Mouse (Mus musculus): Measurements from ENCODE around the gene Lamb3. TPM values are rescaled to one million over a fixed set of nuclear protein-coding genes. Genes with fewer than 3 reads are reported as not detected.

Gene Lamb3
- polyA plus RNA-seq, 1 experiment from 2014 or later: 0.17 TPM

GRCm38 (mm10) chr1:193256621-193257098, 49.2 kb downstream of the Lamb3 start:
- in situ Hi-C loops (cut with MboI; ENCODE audit: low pct_unique_long_range_greater_than_20kb): loop anchor here (5.0 kb wide), 1 partner anchor 121 kb away; no protein-coding TSS in a partner anchor
- TF ChIP-seq CTCF (IDR thresholded peaks at IDR 0.05): no peak
- POLR2A ChIA-PET: no interaction called here
- H3K27me3 ChIP-seq: no peaks in the 10 kb centered on the region
- ATAC-seq (no peak), DNase-seq (ENCODE audit: low read depth, low spot score) (no peak)
- CTCF ChIA-PET: interaction anchor here (1.1 kb wide), 1 partner anchor 73 kb away, joined by 3 read pairs; no protein-coding TSS in a partner anchor

- no peak for ATAC-seq
- CTCF ChIA-PET: interaction anchor here (0.7 to 1.0 kb wide), 2 partner anchors 65 to 123 kb away, joined by 3 to 4 read pairs; no protein-coding TSS in a partner anchor
- in situ Hi-C loops (cut with MboI; ENCODE audit: low pct_unique_long_range_greater_than_20kb): loop anchor here (5.0 kb wide), 1 partner anchor 118 kb away; no protein-coding TSS in a partner anchor
- no peak for TF ChIP-seq CTCF (IDR thresholded peaks at IDR 0.05)
- H3K27me3 ChIP-seq: no peaks in the 10 kb centered on the region
- no peak for DNase-seq (ENCODE audit: low read depth, low spot score)
- POLR2A ChIA-PET: interaction anchor here (1.2 kb wide), 1 partner anchor 116 kb away, joined by 3 read pairs; no protein-coding TSS in a partner anchor
Measured at GRCm38 (mm10) chr1:193259559-193259958, 52.1 kb downstream of the Lamb3 start.

GRCm38 (mm10) chr1:193261897-193262548, 54.5 kb downstream of the Lamb3 start:
- peaks cover 3% of the 10 kb centered on the region for H3K27me3 ChIP-seq
- in situ Hi-C loops (cut with MboI; ENCODE audit: low pct_unique_long_range_greater_than_20kb): no loop called here
- ChIA-PET CTCF (no interaction called here), POLR2A (no interaction called here)
- TF ChIP-seq CTCF (IDR thresholded peaks at IDR 0.05): no peak
- DNase-seq (ENCODE audit: low read depth, low spot score): no peak
- ATAC-seq: no peak

GRCm38 (mm10) chr1:193263026-193263907, 55.8 kb downstream of the Lamb3 start:
- no peak for TF ChIP-seq CTCF (IDR thresholded peaks at IDR 0.05)
- DNase-seq (ENCODE audit: low read depth, low spot score) (no peak), ATAC-seq (no peak)
- H3K27me3 ChIP-seq: peaks cover 3% of the 10 kb centered on the region
- CTCF ChIA-PET: no interaction called here
- in situ Hi-C loops (cut with MboI; ENCODE audit: low pct_unique_long_range_greater_than_20kb): no loop called here
- POLR2A ChIA-PET: no interaction called here

GRCm38 (mm10) chr1:193263955-193264598, 56.6 kb downstream of the Lamb3 start, which contains the start of gene Hsd11b1:
Gene Hsd11b1, minus strand, starts transcription at chr1:193264075.
- in situ Hi-C loops (cut with MboI; ENCODE audit: low pct_unique_long_range_greater_than_20kb): no loop called here
- DNase-seq (ENCODE audit: low read depth, low spot score): no peak
- ChIA-PET POLR2A (no interaction called here), CTCF (no interaction called here)
- no peak for ATAC-seq
- no peak for TF ChIP-seq CTCF (IDR thresholded peaks at IDR 0.05)
- H3K27me3 ChIP-seq: peaks cover 3% of the 10 kb centered on the region

GRCm38 (mm10) chr1:193265734-193266133, 58.2 kb downstream of the Lamb3 start:
- in situ Hi-C loops (cut with MboI; ENCODE audit: low pct_unique_long_range_greater_than_20kb): no loop called here

GRCm38 (mm10) chr1:193270965-193271763, 63.7 kb downstream of the Lamb3 start:
- no peak for ATAC-seq
- in situ Hi-C loops (cut with MboI; ENCODE audit: low pct_unique_long_range_greater_than_20kb): no loop called here
- peaks cover 8% of the 10 kb centered on the region for H3K27me3 ChIP-seq
- POLR2A ChIA-PET: interaction anchor here (0.5 kb wide), 1 partner anchor 140 kb away, joined by 3 read pairs; no protein-coding TSS in a partner anchor
- DNase-seq (ENCODE audit: low read depth, low spot score): no peak
- CTCF ChIA-PET: interaction anchor here (1.7 kb wide), 1 partner anchor 16 kb away, joined by 4 read pairs; no protein-coding TSS in a partner anchor
- TF ChIP-seq CTCF (IDR thresholded peaks at IDR 0.05): no peak

More at GRCm38 (mm10) chr1:193265734-193266133, 58.2 kb downstream of the Lamb3 start:
- no peak for DNase-seq (ENCODE audit: low read depth, low spot score)
- POLR2A ChIA-PET: no interaction called here
- H3K27me3 ChIP-seq: peaks cover 8% of the 10 kb centered on the region
- TF ChIP-seq CTCF (IDR thresholded peaks at IDR 0.05): no peak
- no peak for ATAC-seq
- CTCF ChIA-PET: no interaction called here

GRCm38 (mm10) chr1:193272137-193272915, 64.8 kb downstream of the Lamb3 start:
- no peak for TF ChIP-seq CTCF (IDR thresholded peaks at IDR 0.05)
- ATAC-seq (no peak), DNase-seq (ENCODE audit: low read depth, low spot score) (no peak)
- in situ Hi-C loops (cut with MboI; ENCODE audit: low pct_unique_long_range_greater_than_20kb): no loop called here
- ChIA-PET POLR2A (no interaction called here), CTCF (interaction anchor here (1.7 kb wide), 1 partner anchor 15 kb away, joined by 4 read pairs; no protein-coding TSS in a partner anchor)
- peaks cover 5% of the 10 kb centered on the region for H3K27me3 ChIP-seq

All from Patski (cell line).